Mouse (Mus musculus): Measurements from ENCODE around the gene Btbd6. TPM values are rescaled to one million over a fixed set of nuclear protein-coding genes. Genes with fewer than 3 reads are reported as not detected.

Gene Btbd6
- total and polyA plus RNA-seq, 2 experiments from 2014 or later, result 21.6 to 62.7 TPM

GRCm38 (mm10) chr12:113017429-113017984 is 41.2 kb downstream of the Btbd6 start:
- Histone ChIP-seq H3K4me2 (ENCODE audit: low read depth, low read length) (no peak overlapping the region), H3K27ac (ENCODE audit: low read depth) (no peak overlapping the region), H3K9ac (replicated peaks; ENCODE audit: low read depth, low read length) (no peak overlapping the region), H3K36me3 (replicated peaks; ENCODE audit: control insufficient read depth, insufficient read depth, low read length) (no peaks in the 10 kb centered on the region), H3K27me3 (ENCODE audit: control insufficient read depth, insufficient read depth, low read length) (no peaks in the 10 kb centered on the region), H3K4me3 (ENCODE audit: low read depth, low read length) (no peak overlapping the region), H3K9me3 (replicated peaks; ENCODE audit: control insufficient read depth, low read length) (no peaks in the 10 kb centered on the region), H3K4me1 (ENCODE audit: control insufficient read depth, insufficient read depth) (peaks cover 20% of the 10 kb centered on the region)
- 54% methylated on average over 9 of the region's 9 CpGs for WGBS
- TF ChIP-seq EP300 (IDR thresholded peaks at IDR 0.05; ENCODE audit: low read depth) (no peak), CTCF (IDR thresholded peaks at IDR 0.05; ENCODE audit: low read depth) (no peak)
- no peak for DNase-seq (ENCODE audit: low spot score)
- ATAC-seq (ENCODE audit: insufficient read depth, low read depth), result no peak

DNA sequence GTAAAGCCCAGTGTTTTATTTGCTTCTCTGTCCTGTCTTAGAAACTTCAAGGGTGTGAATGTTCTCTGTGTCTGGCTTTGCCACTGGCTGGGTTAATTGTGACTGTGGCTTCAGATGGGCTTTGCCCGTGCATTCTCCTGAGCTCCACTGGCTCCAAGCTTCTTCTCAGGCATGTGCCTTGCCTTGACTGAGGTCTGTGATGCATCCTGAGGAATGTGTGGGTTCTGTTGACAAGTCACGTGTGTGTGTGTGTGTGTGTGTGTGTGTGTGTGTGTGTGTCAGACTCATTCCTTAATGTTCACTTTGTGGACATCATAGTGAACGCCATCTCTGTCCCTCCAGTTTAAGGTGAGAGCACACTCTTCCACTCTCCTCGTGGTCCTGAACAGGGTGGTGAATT is 42.5 kb downstream of the Btbd6 start:
- no peak overlapping the region for H3K9ac ChIP-seq (replicated peaks; ENCODE audit: low read depth, low read length)
- ATAC-seq (ENCODE audit: insufficient read depth, low read depth) (no peak), DNase-seq (ENCODE audit: low spot score) (no peak)
- H3K9me3 ChIP-seq (replicated peaks; ENCODE audit: control insufficient read depth, low read length), result no peaks in the 10 kb centered on the region
- H3K4me1 ChIP-seq (ENCODE audit: control insufficient read depth, insufficient read depth), result peaks cover 9% of the 10 kb centered on the region
- no peaks in the 10 kb centered on the region for H3K27me3 ChIP-seq (ENCODE audit: control insufficient read depth, insufficient read depth, low read length)
- H3K27ac ChIP-seq (ENCODE audit: low read depth), result no peak overlapping the region
- H3K4me2 ChIP-seq (ENCODE audit: low read depth, low read length), result no peak overlapping the region
- WGBS, result 70% methylated on average over 4 of the region's 4 CpGs
- TF ChIP-seq EP300 (IDR thresholded peaks at IDR 0.05; ENCODE audit: low read depth) (no peak), CTCF (IDR thresholded peaks at IDR 0.05; ENCODE audit: low read depth) (no peak)
- H3K4me3 ChIP-seq (ENCODE audit: low read depth, low read length), result no peak overlapping the region
- H3K36me3 ChIP-seq (replicated peaks; ENCODE audit: control insufficient read depth, insufficient read depth, low read length), result peaks cover 8% of the 10 kb centered on the region; the same call in 1 of the 2 replicates

- no peaks in the 10 kb centered on the region for H3K27me3 ChIP-seq (ENCODE audit: control insufficient read depth, insufficient read depth, low read length)
- TF ChIP-seq CTCF (IDR thresholded peaks at IDR 0.05; ENCODE audit: low read depth), result no peak
- no peak for TF ChIP-seq EP300 (IDR thresholded peaks at IDR 0.05; ENCODE audit: low read depth)
- H3K4me3 ChIP-seq (ENCODE audit: low read depth, low read length), result no peak overlapping the region
- H3K4me1 ChIP-seq (ENCODE audit: control insufficient read depth, insufficient read depth), result 0 out of 2 replicates have a peak, but pooled peaks cover 5% of the 10 kb centered on the region
- H3K9me3 ChIP-seq (replicated peaks; ENCODE audit: control insufficient read depth, low read length), result no peaks in the 10 kb centered on the region
- H3K9ac ChIP-seq (replicated peaks; ENCODE audit: low read depth, low read length), result no peak overlapping the region
- H3K4me2 ChIP-seq (ENCODE audit: low read depth, low read length), result no peak overlapping the region
- DNase-seq (ENCODE audit: low spot score) (no peak), ATAC-seq (ENCODE audit: insufficient read depth, low read depth) (no peak)
- no peak overlapping the region for H3K27ac ChIP-seq (ENCODE audit: low read depth)
- peaks cover 10% of the 10 kb centered on the region; the same call in 1 of the 2 replicates for H3K36me3 ChIP-seq (replicated peaks; ENCODE audit: control insufficient read depth, insufficient read depth, low read length)
Observed at GRCm38 (mm10) chr12:113021488-113021887, 45.2 kb downstream of the Btbd6 start.

DNA sequence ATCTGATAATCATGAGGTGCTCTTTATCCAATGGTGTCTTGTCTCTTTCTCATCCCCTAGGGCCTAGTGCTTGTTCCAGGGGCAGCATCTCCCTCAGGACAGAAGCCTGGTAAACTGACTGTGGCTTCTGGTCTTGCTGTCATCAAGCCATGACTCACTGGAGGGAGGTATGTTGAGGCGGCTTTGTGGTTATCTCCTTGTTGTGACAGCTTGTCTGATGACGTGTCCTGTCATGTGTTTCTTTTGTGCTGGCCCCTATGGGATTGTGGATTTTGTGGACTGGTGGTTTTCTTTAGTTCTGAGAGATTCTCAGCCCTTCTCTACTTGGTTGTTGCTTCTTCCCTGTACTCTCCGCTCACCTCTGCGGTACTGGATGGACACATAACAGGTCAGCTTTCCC is 46.8 kb downstream of the Btbd6 start:
- Histone ChIP-seq H3K4me2 (ENCODE audit: low read depth, low read length) (no peak overlapping the region), H3K4me1 (ENCODE audit: control insufficient read depth, insufficient read depth) (peaks cover 6% of the 10 kb centered on the region; the same call in 1 of the 2 replicates)
- 61% methylated on average over 4 of the region's 4 CpGs for WGBS

GRCm38 (mm10) chr12:113026557-113026956 is 50.3 kb downstream of the Btbd6 start:
- TF ChIP-seq EP300 (IDR thresholded peaks at IDR 0.05; ENCODE audit: low read depth) (no peak), CTCF (IDR thresholded peaks at IDR 0.05; ENCODE audit: low read depth) (no peak)
- no peak for DNase-seq (ENCODE audit: low spot score)
- H3K4me2 ChIP-seq (ENCODE audit: low read depth, low read length), result no peak overlapping the region
- no peak overlapping the region for H3K9ac ChIP-seq (replicated peaks; ENCODE audit: low read depth, low read length)
- no peak for ATAC-seq (ENCODE audit: insufficient read depth, low read depth)
- no peaks in the 10 kb centered on the region for H3K27me3 ChIP-seq (ENCODE audit: control insufficient read depth, insufficient read depth, low read length)
- peaks cover 6% of the 10 kb centered on the region; the same call in 1 of the 2 replicates for H3K4me1 ChIP-seq (ENCODE audit: control insufficient read depth, insufficient read depth)
- 100% methylated on average over 1 of the region's 1 CpGs for WGBS
- H3K27ac ChIP-seq (ENCODE audit: low read depth), result no peak overlapping the region
- H3K4me3 ChIP-seq (ENCODE audit: low read depth, low read length), result no peak overlapping the region
- no peaks in the 10 kb centered on the region for H3K9me3 ChIP-seq (replicated peaks; ENCODE audit: control insufficient read depth, low read length)
- peaks cover 10% of the 10 kb centered on the region; the same call in 1 of the 2 replicates for H3K36me3 ChIP-seq (replicated peaks; ENCODE audit: control insufficient read depth, insufficient read depth, low read length)

More for the DNA sequence above, 46.8 kb downstream of the Btbd6 start:
- no peak overlapping the region for H3K27ac ChIP-seq (ENCODE audit: low read depth)
- no peak for ATAC-seq (ENCODE audit: insufficient read depth, low read depth)
- TF ChIP-seq EP300 (IDR thresholded peaks at IDR 0.05; ENCODE audit: low read depth) (no peak), CTCF (IDR thresholded peaks at IDR 0.05; ENCODE audit: low read depth) (no peak)
- no peak for DNase-seq (ENCODE audit: low spot score)
- H3K27me3 ChIP-seq (ENCODE audit: control insufficient read depth, insufficient read depth, low read length), result no peaks in the 10 kb centered on the region
- H3K4me3 ChIP-seq (ENCODE audit: low read depth, low read length), result no peak overlapping the region
- H3K9ac ChIP-seq (replicated peaks; ENCODE audit: low read depth, low read length), result no peak overlapping the region
- peaks cover 10% of the 10 kb centered on the region; the same call in 1 of the 2 replicates for H3K36me3 ChIP-seq (replicated peaks; ENCODE audit: control insufficient read depth, insufficient read depth, low read length)
- H3K9me3 ChIP-seq (replicated peaks; ENCODE audit: control insufficient read depth, low read length), result no peaks in the 10 kb centered on the region

DNA sequence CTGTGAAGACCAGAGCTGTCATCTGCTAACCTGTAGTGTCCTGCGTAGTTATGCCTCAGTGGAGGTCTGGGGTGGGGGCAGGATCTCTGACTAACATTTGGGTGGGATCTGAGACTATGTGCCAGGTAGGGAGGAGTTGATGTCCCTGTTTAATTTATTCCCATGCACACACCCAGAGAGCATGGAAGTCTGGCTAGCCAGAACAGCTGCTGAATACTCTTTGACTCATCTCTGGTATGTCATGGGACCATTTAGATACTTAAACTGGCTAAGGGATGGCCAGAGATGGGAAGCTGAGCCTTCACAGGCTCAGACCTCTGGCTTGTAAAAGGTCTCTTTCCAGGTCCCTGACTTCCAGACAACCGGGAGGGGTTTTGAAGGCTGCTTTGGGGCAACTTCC is 51.2 kb downstream of the Btbd6 start:
- ATAC-seq (ENCODE audit: insufficient read depth, low read depth) (no peak), DNase-seq (ENCODE audit: low spot score) (no peak)
- H3K36me3 ChIP-seq (replicated peaks; ENCODE audit: control insufficient read depth, insufficient read depth, low read length), result peaks cover 10% of the 10 kb centered on the region; the same call in 1 of the 2 replicates
- H3K4me1 ChIP-seq (ENCODE audit: control insufficient read depth, insufficient read depth), result peaks cover 12% of the 10 kb centered on the region
- H3K27me3 ChIP-seq (ENCODE audit: control insufficient read depth, insufficient read depth, low read length), result no peaks in the 10 kb centered on the region
- H3K4me3 ChIP-seq (ENCODE audit: low read depth, low read length), result no peak overlapping the region
- no peak overlapping the region for H3K9ac ChIP-seq (replicated peaks; ENCODE audit: low read depth, low read length)
- 92% methylated on average over 2 of the region's 2 CpGs for WGBS
- H3K27ac ChIP-seq (ENCODE audit: low read depth), result no peak overlapping the region; the same call in 1 of the 2 replicates
- H3K4me2 ChIP-seq (ENCODE audit: low read depth, low read length), result no peak overlapping the region
- no peaks in the 10 kb centered on the region for H3K9me3 ChIP-seq (replicated peaks; ENCODE audit: control insufficient read depth, low read length)
- no peak for TF ChIP-seq EP300 (IDR thresholded peaks at IDR 0.05; ENCODE audit: low read depth)
- no peak for TF ChIP-seq CTCF (IDR thresholded peaks at IDR 0.05; ENCODE audit: low read depth)

Measured in heart, postnatal 0 days (tissue).